Mouse (Mus musculus) B cell, adult (primary cell): ENCODE results near the gene Zfp30. TPM values are rescaled to one million over a fixed set of nuclear protein-coding genes. Genes with fewer than 3 reads are reported as not detected.

Experiments used
- total RNA-seq: library from RNA; stranded (reverse); gene quantifications from 4 replicates; pipeline ENCODE4 v1.2.4, GENCODE M21; 2023; ENCODE audit not compliant: inconsistent age

The Zfp30 gene
- total RNA-seq: 0.57 to 0.80 TPM (median 0.68 TPM) in 4 replicates

DNA sequence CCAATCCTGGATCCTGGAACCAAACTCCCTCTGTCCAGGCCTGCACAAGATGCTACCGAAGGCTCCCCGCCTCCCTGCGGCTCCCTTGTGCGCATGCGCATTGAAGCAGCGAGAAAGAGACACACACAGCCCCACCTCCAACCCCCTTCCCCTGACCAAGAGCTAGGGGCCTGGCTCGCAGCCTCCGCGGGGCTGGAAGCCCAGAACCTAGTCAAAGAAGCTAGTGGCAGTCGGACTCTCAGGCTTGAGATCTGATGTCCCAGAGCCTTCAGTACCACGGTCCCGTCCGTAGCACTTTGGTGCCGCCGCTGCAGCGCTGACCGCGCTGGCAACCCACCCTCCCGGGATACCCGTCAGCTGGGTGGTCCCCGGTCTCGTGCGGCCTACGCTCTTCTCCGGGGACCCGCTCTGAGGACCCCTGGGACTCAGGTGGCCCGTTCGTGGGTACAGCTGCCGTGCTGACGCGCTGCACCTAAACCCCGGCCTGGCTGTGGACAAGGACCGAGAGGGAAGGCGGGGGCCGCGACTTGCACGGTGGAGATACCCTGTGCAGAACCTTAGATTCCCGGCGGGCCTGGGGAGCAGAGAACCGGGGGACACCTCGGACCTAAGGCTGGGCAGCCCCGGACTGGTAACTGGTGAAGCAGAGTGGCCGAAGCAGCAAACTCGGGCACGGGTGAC is at the start of gene Zfp30:
Zfp30 (plus strand) TSS at position 128 of the 681 bp plus-strand sequence.

DNA sequence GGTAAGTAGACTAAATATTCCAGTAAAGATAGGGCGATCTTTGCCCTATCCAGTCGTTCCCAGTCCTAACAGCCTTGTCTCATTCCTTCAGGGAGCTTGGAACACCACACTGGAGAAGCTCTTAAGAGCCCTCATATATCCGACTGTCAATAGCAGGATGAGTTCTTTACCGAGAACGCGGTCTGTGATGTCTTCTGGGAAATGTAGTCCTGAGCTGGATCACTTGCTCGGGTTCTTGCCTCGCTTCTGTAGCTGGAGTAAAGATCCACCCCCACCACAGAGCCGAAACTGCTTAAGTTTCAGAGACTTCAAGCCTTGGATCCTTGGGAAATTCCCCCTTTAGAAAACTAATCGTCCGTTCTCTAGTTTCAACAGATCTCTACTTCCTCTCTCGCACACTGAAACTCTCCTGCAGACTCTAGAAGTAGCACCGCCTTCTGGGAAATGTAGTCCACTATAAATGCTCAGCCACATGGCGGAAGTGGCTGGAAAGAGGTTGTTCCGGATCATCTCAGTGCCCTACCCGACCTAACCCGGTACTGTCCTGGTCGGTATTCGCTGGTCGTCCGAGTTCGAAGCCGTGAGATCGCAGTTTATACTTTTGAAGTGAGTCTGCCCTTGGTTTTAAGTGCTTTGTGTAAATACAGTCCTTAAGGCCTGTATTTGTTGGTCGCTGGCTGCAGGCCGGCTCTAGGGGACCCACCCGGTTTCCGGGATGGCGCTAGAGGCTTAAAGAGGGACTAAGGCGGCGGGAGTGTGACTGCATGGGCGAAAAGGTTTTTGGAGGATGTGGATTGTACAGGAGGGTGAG is 15.5 kb upstream of the Zfp30 start, which contains the start of gene Zfp84:
Zfp84 (plus strand) TSS at position 463 of the 811 bp plus-strand sequence.

GRCm38 (mm10) chr7:29815910-29816429 is 32.2 kb downstream of the Zfp30 start, which contains the start of gene Zfp790:
Zfp790 (plus strand) TSS chr7:29816114.

Other genes starting within 250 kb of the Zfp30 start
- gene Catsperg2, start 57.0 kb upstream of the Zfp30 start, total RNA-seq: not detected in 4 replicates
- gene Zfp84, start 15.4 kb upstream of the Zfp30 start, total RNA-seq: 18.1 to 20.5 TPM (median 19.4 TPM) in 4 replicates
- gene Zfp790, start 32.1 kb downstream of the Zfp30 start, total RNA-seq: 10.4 to 13.1 TPM (median 12.4 TPM) in 4 replicates
- 5.2 to 8.2 TPM (median 7.2 TPM) in 4 replicates for gene Zfp940, start 69.7 kb downstream of the Zfp30 start, total RNA-seq
- gene Zfp420, start 76.0 kb downstream of the Zfp30 start, total RNA-seq: 12.7 to 14.2 TPM (median 13.4 TPM) in 4 replicates
- gene Zfp27, start 122.6 kb downstream of the Zfp30 start, total RNA-seq: 8.0 to 14.8 TPM (median 9.0 TPM) in 4 replicates
- gene Zfp383, start 124.2 kb downstream of the Zfp30 start, total RNA-seq: 4.3 to 5.7 TPM (median 5.1 TPM) in 4 replicates
- 8.4 to 17.9 TPM (median 11.8 TPM) in 4 replicates for gene Zfp74, start 170.1 kb downstream of the Zfp30 start, total RNA-seq
- gene Zfp568, start 200.0 kb downstream of the Zfp30 start, total RNA-seq: 17.9 to 25.3 TPM (median 22.4 TPM) in 4 replicates